Mouse (Mus musculus) urinary bladder, postnatal 36 days (tissue): ENCODE data around the gene Polr2i.
A peak's percentile ranks its signal among the peaks of the same experiment; 100 is the strongest.
"Not testable (repeated sequence)": the region's sequence is repeated elsewhere in the genome, so short reads cannot be mapped to it uniquely, and the experiment has no call there.

Experiments
- DNase-seq, 2 experiments: peaks; one replicate each; pipeline ENCODE4 v3.0.0; 2022; ENCODE audit warnings: low spot score in 2 of 2, mixed read lengths in 1 of 2

Polr2i gene

DNA sequence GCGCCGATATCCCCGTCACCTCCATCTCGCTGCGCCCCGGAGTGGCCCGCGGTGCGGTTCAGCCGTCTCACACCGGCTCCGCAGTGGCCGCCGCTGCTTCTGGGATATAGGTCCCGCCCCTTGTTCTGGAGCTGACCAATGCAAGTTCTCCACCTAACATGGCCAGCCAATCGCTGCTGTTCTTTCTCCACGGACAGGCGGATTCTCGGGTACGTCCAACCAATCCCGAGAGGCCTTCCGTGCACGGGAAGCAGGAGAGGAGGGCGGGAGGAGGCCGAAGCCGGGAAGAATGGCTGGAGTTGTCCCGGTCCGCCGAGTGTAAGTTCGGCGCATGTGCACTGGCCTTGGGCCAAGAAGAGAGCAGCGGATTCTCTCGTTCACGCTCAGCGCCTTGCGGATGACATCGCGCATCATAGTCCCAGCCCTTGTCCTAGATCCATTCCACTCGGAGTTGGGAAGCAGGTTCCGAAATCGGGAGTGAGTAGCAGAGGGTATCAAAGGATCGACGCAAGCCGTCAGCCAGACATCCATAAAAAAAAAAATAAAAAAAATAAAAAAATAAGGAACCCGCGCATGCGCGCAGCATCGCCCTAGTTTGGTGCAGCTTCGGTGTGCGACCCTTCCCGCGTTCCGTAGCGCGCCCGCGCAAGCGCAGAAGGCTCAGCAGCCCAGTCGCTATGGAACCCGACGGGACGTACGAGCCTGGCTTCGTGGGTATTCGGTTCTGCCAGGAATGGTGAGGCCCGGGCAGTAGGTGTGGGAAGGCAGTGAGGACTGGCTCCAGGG lies at the start of gene Polr2i, which contains the start of gene Tbcb:
TSS of gene Polr2i (plus strand) at position 280 of the 786 bp plus-strand sequence.
TSS of gene Tbcb (minus strand) at position 604 of the 786 bp plus-strand sequence.
- DNase-seq = peak; percentile 94 to 98

DNA sequence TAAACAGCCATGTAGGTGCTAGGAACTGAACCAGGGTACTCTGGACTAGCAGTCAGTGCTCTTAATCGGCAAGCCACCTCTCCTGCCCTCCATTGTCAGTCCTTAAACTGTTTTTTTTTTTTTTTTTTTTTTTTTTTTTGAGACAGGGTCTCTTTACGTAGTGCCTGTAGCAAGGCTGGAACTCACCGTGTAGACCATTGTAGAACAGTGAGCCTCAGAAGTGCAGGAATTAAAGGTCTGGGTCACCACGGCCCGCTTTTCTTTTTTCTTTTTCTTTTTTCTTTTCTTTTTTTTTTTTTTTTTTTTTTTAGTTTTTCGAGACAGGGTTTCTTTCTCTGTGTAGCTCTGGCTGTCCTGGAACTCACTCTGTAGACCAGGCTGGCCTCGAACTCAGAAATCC lies 48.6 kb upstream of the Polr2i start:
- DNase-seq = not testable (repeated sequence)

DNA sequence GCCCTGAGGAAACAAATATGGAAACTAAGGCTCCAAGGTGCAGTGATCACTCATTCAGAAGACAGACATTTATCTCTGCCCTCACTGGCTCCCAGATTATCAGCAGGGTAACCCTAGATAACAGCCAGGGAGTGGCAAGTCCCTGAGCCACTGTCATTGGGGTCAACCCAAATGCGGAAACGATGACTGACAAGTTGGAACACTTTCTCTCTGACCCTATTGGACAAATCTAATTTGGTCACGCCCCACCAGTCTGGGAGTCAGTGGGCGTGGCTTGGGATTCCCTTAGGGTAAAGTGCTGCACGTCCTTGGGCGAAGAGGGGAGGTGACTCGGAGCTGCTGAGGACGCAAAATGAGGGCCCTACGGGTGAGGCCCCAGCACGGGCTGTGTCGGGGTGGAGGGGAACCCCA lies 47.9 kb upstream of the Polr2i start, which contains the start of gene Cox7a1:
TSS of gene Cox7a1 (plus strand) at position 266 of the 411 bp plus-strand sequence.
- peak; percentile 81 to 86 for DNase-seq

DNA sequence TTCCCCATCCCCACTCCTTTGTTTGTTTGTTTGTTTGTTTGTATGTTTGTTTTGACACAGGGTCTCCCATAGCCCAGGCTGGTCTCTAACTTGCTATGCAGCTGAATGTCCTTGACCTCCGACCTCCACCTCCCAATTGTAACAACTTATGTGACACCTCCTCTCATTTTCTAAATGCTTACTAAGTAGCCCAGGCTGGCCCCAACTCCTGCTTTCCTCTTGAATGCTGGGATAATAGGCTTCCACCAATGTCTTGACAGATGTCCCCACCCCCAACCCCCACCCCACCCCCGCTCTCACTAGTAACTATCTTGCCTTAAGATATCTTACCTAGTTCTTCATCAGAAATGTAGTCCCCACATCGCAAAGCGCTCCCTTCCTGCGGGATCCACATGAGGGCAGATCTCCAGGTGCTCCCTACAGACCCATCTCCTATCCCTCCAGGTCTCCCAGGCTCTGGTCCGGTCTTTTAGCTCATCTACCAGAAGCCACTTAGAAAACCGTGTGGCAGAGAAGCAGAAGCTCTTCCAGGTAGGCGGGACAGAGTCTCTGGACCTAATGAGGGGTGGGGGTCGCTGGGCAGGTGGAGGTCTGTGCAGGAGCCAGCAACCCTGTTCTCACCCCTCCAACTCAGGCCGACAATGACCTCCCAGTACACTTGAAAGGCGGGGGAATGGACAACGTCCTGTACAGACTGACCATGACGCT lies 47.0 kb upstream of the Polr2i start:
- DNase-seq = no peak

- DNase-seq = no peak
These were observed 43.2 kb upstream of the Polr2i start for GRCm38 (mm10) chr7:30188344-30189115.

DNA sequence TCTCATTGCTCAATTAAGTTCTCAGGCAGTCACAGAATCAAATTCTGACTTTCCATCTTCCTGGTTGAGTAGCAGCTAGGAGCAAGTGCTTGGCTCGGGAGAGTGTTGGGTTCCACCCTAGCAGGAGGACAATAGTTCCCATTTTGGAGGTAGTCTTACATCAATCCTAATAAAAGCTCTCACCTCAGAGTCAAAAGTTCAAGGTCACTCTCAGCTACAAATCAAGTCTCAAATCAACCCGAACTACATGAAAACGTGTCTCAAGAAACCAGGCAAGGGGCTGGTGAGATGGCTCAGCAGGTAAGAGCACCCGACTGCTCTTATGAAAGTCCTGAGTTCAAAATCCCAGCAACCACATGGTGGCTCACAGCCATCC lies 42.6 kb upstream of the Polr2i start:
- DNase-seq = no peak

DNA sequence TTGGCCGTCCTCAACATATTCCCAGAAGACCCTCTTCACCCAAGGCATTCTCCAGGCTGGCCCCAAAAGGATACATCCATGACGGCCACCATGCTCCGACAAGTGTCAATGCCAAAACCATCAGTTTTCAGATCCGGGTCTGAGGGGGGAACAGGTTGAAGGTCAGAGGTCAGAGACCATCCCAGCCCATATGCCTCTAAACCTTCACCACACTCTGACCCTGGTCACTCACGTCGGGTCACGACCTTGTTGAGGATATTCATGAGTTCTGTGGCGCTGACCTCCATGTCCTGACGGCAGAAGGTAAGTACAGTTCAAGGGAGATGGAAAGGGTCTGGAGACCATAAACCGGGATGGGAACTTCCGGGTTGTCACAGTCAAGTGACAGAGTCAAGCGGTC lies 39.7 kb upstream of the Polr2i start:
- DNase-seq = no peak

DNA sequence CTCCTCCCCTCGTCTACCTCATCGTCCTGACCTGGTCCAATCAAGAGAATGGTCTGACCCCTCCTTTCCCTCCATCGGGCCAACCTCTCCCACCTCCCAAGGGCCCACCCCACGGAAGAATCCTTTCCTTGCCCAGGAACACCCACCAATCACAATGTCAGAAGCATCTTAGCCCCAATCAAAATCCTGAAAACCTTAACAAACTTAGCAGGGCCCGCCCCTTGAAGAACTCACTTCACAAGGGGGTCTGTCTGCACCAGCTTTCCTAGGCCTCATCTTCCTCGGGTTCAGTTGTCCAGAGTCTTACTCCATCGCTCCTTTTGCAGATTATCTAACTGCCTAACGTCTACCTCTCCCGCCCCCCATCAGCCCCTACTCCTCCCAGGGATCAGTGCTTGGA lies 38.7 kb upstream of the Polr2i start:
- no peak for DNase-seq

DNA sequence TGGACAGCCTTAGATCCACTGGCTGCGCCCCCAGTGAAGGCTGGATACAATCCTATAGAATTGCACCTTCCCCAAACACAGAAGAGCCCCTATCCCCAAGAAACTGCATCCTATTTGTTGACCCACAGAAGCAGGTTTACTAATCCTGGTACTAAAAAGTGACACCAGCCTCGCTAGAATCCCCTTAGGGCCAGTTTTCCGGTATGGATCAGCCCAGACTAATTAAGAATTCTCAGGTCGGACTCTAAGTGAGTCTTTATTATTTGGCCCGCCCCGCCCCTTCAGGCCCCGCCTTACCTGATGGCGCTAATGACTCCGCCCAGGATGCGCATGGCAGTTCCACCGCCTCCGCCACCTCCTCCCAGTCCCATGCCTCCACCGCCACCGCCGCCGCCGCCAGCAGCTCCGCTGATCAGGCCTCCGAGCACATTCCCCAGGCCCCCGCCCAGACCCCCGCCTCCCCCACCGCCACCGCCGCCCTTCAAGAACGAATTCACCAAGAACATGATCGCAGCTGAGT lies 38.1 kb upstream of the Polr2i start:
- DNase-seq = peak; percentile 78 to 84

- peak in 1 of 2 experiments; percentile 30 for DNase-seq
These were observed 37.5 kb upstream of the Polr2i start for GRCm38 (mm10) chr7:30194101-30194831.

DNA sequence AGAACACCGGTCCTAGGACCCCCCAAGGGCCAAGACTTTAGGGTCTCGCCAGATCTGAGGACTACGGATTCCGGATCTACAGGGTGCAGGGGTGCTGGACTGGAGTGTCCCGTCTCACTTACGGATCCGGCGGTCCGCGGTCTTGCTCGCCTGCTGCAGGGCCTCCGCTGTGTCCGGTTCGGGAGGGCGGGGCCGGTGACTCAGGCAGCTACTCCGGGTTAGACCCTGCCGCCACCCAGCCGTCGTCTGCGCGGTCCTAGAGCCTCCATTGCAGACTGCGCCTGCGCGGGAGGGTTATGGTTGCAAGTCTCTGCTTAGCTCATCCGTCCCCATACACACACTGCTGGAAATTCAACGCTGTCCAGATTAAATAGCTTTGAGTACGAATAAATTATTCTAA lies 36.9 kb upstream of the Polr2i start:
- peak; percentile 88 to 96 for DNase-seq

GRCm38 (mm10) chr7:30195461-30195860 lies 36.3 kb upstream of the Polr2i start:
- no peak for DNase-seq

DNA sequence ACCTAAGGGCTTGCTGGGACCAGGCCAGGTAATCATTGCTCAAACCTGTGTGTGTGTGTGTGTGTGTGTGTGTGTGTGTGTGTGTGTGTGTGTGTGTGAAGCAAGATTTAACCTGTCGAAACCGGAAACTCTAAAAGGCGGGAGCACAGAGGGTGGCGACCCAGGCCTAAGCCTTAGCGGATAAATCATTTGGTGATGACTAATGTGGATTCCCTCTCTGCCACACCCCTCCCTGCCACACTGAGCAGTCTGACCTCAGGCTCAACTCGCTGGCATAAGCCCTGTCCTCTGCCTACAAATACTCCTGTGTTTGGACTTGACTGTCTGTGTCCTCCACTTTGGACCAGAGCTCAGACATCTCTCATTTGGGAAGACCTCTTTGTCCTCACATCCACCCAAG lies 35.6 kb upstream of the Polr2i start:
- DNase-seq = peak; percentile 57 to 60

DNA sequence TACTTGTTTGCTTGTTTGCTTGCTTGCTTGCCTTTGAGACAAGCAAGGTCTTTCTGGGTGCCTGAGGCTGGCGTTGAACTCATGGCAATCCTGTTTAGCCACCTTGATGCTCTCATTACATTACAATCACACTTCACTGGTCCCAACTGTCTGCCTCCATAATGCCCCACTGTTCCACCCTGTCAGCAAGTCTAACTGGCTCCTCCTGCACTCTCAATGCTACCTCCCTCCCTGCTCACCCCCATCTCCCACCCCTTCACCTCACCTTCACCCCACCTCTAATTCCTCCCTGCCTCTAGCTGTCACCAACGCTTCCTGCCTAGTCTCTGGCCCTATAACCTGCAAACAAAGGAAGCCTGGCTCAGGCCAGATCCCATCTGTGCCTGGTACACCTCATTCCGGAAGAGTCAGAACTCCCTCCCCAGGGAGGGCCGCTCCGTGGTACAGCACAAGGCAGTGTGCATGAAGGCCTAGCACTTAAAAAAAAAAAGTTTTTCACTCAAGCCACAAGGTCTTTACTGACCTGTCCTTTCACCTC lies 34.1 kb upstream of the Polr2i start:
- no peak for DNase-seq

DNA sequence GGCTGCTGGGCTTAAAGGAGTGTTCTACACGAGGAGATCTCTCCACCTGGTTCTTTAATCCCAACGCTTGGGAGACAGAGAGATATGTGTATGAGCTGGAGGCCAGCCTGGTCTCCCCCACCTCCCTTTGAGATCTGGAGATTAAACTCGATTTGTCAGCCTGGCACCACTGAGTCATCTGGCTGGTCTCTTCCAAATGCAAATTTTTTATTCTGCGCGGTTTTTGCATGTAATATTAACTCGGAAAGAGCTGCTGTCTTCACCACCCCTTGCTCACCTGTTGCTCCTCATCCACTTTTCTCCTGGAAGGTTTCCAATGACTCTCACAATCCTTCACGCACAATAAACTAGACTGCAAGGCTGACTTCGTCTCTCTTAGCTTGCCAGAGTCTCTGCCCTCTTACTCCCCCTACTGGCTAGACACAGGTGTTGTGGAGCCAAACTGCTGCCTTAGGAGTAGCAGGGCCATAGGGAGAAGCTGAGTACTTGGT lies 33.2 kb upstream of the Polr2i start, which contains the start of gene Capns1:
TSS of gene Capns1 (minus strand) at position 331 of the 491 bp plus-strand sequence.
- DNase-seq = peak in 1 of 2 experiments; percentile 55

DNA sequence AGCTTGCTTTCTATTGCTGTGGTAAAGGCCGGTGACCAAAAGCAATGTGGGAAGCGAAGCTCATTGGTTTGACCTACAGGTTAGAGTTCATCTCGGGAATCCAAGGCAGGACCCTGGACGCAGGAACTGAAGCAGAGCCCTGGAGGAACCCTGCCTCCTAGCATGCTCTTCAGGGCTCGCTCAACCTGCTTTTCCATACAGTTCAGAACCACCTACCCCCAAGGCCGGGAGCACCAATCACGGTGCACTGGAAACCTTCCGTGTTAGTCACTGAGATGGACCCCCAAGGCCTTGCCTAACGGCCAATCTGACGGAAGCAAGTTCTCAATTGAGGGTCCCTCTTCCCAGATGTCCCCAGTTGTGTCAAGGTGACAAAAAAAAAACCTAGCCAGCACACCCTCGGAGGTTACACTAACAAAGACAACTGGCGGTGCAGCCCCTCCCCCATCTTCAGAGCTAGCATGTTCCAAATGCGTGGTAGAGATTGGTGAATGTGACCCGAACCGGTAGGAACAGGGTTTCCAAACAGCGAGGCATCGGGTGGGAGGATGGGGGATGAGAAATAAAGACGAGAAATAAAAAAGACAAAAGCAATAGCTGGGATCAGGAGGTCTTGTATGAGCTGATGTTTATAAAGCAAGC lies 32.1 kb upstream of the Polr2i start:
- DNase-seq = no peak

DNA sequence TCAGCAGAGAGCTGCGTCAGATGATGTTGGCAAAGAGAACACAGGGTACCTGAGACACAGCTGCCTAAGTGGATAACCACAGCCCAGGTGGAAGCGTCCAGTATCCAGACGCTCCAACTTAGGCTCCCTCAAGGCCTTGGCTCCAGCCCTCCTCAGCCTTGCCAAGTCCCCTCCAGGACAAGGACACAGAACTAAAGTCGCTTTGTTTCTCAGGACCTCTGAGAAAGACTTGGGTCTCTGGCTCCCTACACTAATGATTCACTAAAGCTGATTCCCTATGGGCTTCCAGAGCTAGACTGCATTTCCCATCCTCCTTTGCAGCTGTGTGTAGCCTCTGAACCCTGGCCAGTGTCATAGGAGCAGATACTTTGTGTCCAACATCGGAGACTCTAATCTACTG lies 31.5 kb upstream of the Polr2i start:
- no peak for DNase-seq

DNA sequence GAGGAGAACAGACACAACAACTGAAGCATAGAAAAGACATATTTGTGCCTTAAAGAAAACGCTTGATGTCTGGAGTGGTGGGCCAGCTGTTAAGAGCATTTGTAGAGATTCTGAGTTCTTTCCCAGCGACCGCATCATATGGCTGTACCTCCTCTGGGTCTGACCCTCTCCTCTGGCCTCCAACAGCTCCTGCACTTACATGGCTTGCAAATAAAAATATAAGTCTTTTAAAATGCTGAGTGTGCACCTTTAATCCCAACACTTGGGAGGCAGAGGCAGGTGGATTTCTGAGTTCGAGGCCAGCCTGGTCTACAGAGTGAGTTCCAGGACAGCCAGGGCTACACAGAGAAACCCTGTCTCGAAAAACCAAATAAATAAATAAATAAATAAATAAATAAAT lies 31.1 kb upstream of the Polr2i start:
- DNase-seq = not testable (repeated sequence)

DNA sequence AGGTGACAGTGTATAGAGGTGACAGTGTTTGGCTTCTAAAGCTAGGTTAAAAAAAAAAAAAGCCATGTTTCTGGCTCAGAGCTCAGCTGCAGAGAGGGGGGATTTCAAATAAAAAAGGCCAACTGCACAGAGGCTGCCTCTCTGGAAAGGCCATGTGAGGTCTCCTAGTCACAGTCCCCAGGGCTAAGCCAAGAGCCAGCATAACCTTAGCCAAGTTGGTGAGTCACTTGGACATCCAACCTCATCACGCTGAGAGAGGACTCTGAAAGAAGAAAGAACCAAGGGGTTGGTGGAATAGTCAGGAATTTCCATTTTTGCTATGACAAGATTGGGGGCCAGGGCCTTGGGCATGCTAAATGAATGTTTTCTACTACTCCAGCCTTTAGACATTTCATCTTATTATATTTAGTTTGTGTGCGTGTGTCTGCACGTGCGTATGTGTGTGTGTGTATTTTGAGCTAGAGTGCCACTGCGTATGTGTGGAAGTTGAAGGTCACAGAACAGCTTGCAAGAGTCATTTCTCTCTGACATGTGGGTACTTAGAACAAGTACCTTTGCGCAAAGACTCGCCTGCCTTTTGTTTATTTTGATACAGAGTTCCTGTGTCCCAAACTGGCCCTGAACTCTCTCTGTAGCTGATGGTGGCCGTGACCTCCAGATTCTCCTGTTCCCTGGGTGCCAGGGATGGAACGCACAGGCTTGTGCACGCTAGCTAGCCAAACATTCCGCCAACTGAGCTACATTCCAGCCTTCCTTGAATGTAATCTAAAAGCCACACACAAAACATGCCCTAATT lies 28.7 kb upstream of the Polr2i start:
- peak in 1 of 2 experiments; percentile 54 for DNase-seq
